Mouse (Mus musculus) heart, postnatal 25 days (tissue): ENCODE data around the gene Nhlrc4. TPM values are rescaled to one million over a fixed set of nuclear protein-coding genes. Genes with fewer than 3 reads are reported as not detected.

Source experiments
- DNase-seq: peaks from one replicate; pipeline ENCODE4 v3.0.0; 2022; ENCODE audit warnings: low spot score
- intact Hi-C: fragments of 180-260 bp; cut with DNase I; formaldehyde crosslinking; loops from one replicate; pipeline ENCODE4 v1.15.1; 2025
- total RNA-seq, 2 experiments: library from RNA; stranded (reverse); gene quantifications; 2 replicates each; pipeline ENCODE4 v1.2.3; 2021

Nhlrc4 gene
- not detected for total RNA-seq

DNA sequence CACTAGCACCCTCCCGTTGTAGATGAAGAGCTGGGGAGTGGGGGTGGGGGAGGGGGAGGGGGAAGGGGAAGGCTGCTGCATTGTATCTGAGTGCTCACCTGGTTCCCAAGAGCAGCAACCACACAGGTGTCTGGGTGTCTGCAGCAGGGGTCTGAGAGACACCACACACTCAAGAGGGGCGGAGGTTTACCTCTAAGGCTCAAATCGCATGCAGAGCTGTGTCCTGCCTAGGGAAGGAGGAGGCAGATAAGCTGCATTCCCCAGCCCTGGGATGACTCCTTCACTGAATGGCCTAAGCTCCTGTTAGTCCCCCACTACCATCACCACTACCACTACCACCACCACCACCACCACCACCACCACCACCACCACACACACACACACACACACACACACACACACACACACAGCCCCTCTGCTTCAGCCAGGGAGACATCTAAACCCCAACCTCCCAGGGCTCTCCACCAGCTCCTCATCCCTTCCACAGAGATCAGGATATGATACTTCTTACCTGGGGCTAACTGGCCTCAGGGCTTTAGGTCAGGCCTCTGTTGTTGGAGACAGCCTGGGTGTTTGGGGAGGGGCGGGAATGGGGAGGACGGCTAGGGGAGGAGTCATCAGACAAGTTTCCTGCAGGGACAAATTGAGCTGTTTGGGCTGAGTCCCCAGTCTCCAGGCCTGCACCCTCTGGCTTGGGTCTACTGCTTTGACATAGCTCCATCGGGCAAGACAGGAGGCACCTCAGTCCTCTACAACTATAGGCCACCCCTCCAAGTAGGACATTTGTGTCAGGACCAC lies at the start of gene Nhlrc4, which contains the start of gene Pigq:
Nhlrc4 (minus strand) TSS at position 596 of the 798 bp plus-strand sequence.
Pigq (minus strand) TSS at position 571 of the 798 bp plus-strand sequence.
- DNase-seq, result no peak
- intact Hi-C loops, result loop anchor here (5.0 to 10.0 kb wide), 2 partner anchors 43 to 50 kb away; partner anchors contain the start of gene Capn15

GRCm38 (mm10) chr17:25993489-25993888 lies 48.7 kb upstream of the Nhlrc4 start:
- intact Hi-C loops, result no loop called here
- DNase-seq, result no peak

GRCm38 (mm10) chr17:25992274-25992673 lies 47.5 kb upstream of the Nhlrc4 start:
- no peak for DNase-seq
- intact Hi-C loops, result no loop called here

- intact Hi-C loops, result no loop called here
- no peak for DNase-seq
Observed at GRCm38 (mm10) chr17:25990331-25990730, 45.6 kb upstream of the Nhlrc4 start.

DNA sequence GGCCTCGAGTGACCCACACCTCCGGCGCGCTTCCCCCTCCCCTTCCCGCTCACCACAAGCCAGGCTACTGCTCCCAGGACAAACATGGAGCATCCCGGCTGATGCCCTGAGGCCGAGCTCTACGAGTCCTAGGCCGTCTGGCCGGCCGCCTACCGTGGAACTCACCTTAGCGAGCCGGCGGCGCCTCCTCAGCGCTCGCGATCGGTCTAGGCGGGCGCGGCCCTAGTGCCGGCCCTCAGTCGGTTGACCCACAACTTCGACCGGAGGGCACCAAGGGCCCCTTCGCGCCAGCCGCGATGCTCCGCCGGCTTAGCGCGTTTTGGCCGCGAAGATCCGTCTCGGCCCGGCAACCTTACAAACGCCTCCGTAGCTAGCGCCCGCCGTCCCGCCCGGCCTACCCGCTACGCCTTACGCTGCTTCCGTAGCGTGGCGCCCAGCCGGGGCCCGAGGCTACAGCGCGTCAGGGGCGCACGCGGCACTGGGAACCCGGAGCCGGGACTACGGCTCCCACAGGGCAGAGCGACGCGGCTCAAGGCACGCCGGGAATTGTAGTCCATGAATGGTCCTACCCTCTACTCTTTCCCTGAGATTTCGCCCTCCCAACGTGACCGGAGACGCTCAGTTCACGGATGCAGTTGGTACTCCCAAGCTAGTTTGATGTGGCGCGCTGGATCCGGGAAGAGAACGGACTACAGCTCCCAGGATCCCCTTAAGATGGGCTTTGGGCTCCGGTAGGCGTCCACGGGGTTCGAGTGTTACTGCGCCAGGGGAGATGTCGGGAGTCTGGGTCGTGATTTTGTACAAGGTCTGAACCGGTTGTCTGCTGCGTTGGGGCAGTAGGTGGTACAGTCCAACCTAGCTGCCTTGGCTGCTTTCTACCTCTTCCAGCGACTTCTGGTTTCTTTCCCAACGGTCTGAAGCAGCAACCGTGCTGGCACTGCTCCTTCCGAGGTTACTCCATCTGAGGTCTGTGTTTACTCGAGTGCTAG lies 40.8 kb upstream of the Nhlrc4 start, which contains the start of gene Capn15:
Capn15 (minus strand) TSS at position 491 of the 989 bp plus-strand sequence.
- DNase-seq, result peak; percentile 91
- intact Hi-C loops, result loop anchor here (5.0 kb wide), 1 partner anchor 43 kb away; the partner anchor contains the start of genes Nhlrc4 and Pigq

DNA sequence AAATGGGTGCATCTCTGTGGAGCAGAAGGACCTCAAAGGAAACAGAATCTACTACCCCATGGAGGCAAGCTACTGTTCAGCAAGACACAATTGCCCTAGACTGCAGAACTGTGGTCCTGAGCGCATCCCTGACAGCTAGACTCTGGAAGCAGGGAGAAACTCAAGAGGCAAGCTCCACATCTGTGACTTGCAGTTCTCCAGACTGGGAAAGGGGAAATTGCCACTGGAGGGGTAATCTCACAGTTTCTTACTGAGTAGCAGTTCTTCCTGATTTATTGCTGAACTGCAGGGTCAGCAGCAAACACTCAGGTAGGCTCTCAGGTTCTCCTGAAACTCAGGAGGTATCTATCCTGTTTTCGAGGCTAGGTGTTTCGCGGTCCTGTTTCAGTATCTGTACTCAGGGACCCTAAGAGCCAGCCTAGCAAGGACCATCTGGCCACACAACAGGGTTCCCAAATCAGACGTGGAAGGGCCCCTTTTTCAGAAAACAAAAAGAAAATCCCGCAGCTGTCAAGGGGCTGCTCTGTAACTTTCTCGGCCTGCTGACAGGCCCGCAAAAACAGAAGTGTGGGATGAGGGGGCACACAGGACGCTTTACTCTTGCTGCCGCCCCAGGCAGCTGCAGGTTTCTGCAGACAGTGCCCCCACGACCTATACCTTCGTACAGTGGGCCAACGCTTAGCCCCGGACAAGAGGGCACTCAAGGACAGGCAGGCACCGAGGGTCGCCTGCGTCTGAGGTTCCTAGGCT lies 40.0 kb upstream of the Nhlrc4 start:
- no peak for DNase-seq
- intact Hi-C loops, result loop anchor here (5.0 kb wide), 1 partner anchor 42 kb away; the partner anchor contains the start of genes Nhlrc4 and Pigq

GRCm38 (mm10) chr17:25984066-25984465 lies 39.3 kb upstream of the Nhlrc4 start:
- intact Hi-C loops, result no loop called here

DNA sequence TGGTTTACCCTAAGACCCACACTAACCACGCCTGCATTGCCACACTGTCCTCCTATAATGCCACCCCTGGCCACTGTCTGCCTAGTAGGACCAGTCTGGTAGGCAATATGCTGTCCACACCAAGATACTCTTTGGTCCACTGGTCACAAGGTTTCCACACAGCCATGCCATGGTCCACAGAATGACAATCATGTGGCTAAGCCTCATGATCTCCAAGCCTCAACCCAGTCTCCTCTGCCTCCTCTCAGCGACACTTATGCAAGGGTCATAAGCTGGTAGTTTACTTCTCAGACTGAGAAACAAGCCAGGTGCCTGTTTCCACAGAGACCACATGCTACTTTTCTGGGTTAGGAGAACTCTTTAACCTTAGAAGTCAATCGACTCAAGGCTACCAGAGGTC lies 38.2 kb upstream of the Nhlrc4 start:
- intact Hi-C loops, result loop anchor here (2.0 kb wide), 1 partner anchor 60 kb away; no protein-coding TSS in a partner anchor
- no peak for DNase-seq

More at GRCm38 (mm10) chr17:25984066-25984465, 39.3 kb upstream of the Nhlrc4 start:
- DNase-seq, result no peak

DNA sequence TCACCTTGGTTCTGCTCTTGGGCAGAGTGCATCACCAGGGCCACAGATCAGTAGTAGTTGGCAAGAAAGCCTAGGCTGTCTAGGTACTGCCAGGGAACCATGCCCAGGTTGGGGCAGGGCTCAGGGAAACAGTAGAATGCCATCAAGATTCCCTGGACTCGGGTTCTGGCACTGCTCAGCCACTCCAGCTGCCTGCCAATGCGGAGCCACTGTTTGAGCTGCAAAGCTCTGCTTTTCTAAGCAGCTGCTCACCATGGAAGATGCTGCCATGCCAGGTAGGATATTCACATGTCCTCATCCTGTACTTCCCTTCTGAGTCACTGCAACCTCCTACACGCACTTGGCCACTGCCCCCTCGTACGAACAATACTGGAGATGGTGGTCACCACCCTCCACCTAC lies 36.1 kb upstream of the Nhlrc4 start:
- no peak for DNase-seq
- intact Hi-C loops, result no loop called here

DNA sequence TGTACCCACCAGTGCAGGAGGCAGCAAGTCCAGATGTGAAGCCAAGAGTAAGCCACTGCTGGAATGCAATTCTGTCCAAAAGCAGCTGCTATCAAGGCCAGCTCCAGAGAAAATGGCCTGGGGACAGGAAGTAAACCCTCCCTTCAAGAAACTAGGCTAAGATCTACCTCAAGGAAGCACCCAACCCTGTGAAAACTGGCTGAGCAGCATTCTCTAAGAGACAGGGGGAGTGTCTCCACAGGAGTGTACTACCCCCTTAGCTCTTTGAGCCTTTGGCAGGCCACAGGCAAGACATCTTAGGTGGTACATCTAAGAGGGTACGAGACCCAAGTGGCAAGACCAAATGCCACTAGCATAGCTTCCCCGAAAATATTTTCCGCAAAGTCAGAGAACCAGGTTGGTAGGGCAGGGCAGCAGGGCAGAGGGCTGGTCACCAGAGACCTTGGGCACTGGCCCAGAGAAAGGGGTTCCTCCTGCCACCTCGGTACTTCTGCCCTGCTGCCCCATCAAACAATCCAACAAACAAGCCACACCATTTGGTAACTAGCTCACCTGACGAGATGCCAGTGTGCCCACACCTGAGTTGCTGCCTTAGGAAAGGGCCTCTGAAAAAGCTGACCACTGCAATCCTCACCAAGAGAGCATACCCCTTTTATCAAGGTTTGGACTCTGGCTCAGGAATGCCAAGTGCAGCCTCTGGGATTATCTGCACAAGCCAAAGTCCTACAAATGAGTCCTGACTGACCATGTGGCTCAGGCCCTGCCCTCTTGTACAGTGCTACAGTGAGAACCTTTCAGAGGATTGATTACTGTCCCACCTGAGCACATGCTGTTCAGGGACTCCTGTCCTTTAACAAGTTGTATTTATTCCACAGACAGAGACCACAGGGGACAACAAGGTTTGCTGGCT lies 35.3 kb upstream of the Nhlrc4 start:
- intact Hi-C loops, result no loop called here
- DNase-seq, result no peak

- no peak for DNase-seq
- intact Hi-C loops, result no loop called here
Observed at GRCm38 (mm10) chr17:25970954-25971707, 26.4 kb upstream of the Nhlrc4 start.

DNA sequence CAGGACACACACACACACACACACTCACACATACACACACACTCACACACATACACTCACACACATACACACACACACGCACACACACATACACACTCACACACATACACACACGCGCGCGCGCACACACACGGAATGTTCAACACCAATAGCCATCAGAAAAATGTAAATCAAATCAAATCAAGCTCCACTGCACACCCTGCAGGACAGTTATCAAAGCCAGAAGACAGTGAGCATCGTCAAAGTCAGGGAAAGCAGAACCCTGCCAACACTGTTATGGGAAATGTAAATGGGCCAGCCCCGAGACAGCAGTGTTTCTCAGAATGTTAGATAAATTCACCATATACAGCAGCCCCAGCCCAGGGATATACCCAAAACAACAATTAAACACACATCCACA lies 25.7 kb upstream of the Nhlrc4 start:
- DNase-seq, result no peak
- intact Hi-C loops, result no loop called here

DNA sequence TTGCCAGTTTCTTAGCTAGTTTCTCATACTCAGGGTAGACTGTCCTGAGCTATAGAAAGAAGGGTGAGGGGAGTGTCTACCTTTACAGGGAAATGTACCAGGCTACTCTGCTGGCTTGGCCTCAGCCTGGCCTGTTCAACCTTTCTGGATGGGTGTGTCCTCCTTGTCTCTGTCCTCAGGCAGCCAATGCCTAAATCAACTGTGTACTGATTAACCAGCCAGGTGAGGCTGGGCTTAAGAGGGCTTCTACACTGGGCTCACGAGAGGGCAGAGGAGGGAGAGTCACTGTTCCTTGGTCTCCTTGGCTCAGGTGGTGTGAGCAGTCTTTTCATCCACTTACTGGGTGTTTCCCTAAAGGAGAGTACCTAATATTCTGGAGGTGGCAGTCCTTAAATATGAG lies 23.4 kb upstream of the Nhlrc4 start:
- DNase-seq, result no peak
- intact Hi-C loops, result loop anchor here (5.0 kb wide), 1 partner anchor 76 kb away; no protein-coding TSS in a partner anchor

DNA sequence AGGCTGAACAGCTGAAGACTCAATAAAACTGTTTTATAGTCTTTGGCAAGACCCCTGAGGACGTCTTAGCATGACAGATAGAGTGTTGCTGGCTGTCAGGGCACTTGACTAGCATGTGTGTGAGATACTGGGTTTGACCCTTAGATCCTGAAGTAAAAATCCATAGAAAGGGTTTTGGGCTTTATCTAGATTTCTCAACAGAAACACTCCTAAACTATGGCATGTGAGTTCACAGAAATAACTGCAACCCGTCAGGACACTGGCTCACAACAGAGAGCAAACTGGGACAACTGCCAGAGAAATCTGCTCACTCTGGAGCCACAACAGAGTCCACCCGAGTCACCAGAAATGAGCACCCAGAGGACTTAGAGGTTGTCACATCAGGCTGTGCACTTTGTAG lies 22.9 kb upstream of the Nhlrc4 start:
- intact Hi-C loops, result loop anchor here (5.0 kb wide), 1 partner anchor 75 kb away; no protein-coding TSS in a partner anchor
- DNase-seq, result no peak

DNA sequence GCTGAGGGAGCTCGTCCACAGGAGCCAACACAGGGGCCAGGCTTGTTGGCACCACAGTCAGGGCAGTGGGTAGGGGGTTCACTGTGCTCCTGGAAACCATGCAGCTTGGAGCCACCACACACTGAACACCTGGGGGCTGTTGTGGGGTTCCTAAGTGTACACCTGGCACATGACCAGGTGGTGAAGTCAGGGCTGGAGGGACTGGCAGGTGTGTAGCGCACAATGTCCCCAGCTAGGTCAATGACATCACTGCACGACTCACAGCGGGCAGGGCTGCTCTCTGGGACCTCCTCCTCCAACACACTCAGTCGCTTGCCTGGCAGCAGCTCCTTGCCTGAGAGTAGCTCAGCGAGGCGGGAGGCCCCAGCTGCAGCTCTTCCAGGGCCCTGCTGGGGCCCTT lies 19.5 kb upstream of the Nhlrc4 start:
- no peak for DNase-seq

DNA sequence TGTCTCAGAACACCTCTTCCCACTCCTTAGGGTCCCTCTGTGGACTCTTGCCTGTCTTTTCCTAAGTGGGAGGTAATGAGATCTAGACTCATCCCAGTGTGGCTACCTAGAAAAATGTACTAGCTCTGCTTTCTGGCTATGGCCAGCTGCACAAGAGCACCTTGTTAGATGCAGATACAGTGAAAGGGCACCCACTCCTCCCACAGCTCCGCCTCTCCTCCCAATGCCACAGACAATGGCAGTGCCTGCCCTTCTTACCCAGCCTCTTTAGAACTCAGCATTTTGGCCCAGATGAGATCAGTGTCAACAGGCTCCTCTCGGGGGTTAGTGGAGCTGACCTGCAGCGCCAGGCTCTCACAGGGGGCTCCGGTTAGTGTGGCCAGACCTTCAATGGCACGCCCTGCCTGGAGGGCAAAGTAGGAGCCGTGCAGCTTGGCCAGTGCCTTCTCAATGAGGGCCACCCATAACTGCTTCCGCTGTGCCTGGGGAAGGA lies 17.7 kb upstream of the Nhlrc4 start:
- intact Hi-C loops, result no loop called here
- no peak for DNase-seq

More for the DNA sequence above, 19.5 kb upstream of the Nhlrc4 start:
- intact Hi-C loops, result no loop called here

- intact Hi-C loops, result no loop called here
- DNase-seq, result no peak
Observed at GRCm38 (mm10) chr17:25961566-25961965, 16.8 kb upstream of the Nhlrc4 start.
